Mouse (Mus musculus): ENCODE data around the gene Cdc25a. TPM values are rescaled to one million over a fixed set of nuclear protein-coding genes. Genes with fewer than 3 reads are reported as not detected.

Gene Cdc25a
- polyA plus RNA-seq, 1 experiment: 16.7 TPM

DNA sequence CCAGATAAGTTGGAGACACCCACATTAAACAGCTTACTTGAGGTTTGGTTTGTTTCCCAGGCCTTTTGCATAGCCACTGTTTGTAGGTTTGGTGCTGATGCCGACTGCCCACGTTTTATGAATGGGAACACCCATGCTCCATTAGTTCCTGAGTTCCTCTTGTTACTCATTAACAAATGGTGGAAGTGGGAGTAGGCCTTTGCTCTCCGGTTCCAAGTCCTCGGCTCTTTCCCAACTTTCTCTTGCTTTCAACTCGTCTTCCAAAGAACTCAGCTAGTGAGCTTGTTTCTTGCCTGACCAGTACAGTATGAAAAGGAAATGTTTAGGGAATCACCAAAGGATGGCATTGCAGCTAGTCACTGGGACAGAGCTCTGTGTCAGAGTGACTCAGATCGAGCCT is 20.2 kb downstream of the Cdc25a start:
- DNase-seq (ENCODE audit: low read depth): no peak
- TF ChIP-seq CTCF (IDR thresholded peaks at IDR 0.05; ENCODE audit: borderline replicate concordance, extremely low read depth, insufficient read depth, insufficient read length) (no peak), POLR2A (IDR thresholded peaks at IDR 0.05; ENCODE audit: borderline replicate concordance, extremely low read depth, insufficient read depth, insufficient read length, poor library complexity, severe bottlenecking) (no peak)

DNA sequence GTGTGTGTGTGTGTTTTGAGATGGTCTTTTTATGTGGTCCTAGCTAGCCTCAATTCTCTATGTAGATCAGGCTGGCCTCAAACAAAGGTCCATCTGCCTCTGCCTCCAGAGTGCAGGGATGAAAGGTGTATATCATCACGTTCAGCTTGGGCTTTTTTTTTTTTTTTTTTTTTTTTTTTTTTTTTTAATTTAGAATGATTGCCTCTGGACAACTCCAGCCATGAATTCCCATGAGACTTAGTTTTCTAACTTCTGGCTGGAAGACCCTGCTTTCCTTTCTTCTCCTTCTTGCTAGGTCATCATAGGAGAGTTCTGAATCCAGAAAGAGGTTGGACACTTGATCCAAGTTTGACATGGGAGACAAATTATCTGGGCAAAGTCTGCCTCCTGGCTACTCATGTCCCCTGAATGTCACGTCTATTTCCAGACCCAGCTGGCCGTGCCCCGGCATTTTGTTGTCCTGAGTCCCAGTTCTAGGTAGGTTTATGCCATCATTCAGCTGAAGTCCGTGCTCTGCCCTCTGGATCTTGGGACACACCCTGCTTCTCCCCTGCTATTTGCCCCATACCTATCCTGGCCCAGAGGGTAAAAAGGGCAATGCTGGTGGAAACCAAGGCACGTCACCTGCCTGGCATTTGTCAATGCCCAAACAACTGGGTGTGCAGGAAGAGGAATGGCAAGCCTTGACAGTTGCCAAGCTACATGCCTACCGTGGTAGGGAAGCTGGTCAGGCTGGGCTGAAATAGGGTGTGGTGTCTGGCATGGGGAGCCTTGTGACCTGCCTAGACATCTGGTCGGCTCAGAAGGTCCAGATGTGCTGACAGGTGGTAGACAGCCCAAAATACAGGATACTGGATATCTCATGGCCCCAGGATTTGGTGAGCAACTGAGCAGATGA is 21.1 kb downstream of the Cdc25a start:
- TF ChIP-seq POLR2A (IDR thresholded peaks at IDR 0.05; ENCODE audit: borderline replicate concordance, extremely low read depth, insufficient read depth, insufficient read length, poor library complexity, severe bottlenecking) (no peak), CTCF (IDR thresholded peaks at IDR 0.05; ENCODE audit: borderline replicate concordance, extremely low read depth, insufficient read depth, insufficient read length) (no peak)

DNA sequence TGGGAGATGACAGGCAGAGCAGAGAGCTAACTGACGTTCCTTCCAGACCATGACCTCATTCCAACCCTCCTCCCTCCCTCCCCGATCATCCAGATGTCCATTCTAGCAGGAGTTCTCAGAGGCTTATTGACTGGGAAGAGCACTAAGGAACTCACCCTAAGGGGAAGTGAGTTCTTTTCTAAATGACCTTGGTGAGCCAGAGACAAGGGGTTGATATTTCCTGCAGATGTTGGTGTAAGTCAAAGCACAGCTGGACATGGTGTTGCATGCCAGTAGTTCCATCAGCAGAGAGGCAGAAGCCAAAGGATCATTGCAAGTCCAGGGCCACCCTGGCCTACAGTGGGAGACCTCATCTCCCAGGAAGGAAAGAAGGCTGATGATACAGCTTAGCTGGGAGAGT is 22.6 kb downstream of the Cdc25a start:
- TF ChIP-seq POLR2A (IDR thresholded peaks at IDR 0.05; ENCODE audit: borderline replicate concordance, extremely low read depth, insufficient read depth, insufficient read length, poor library complexity, severe bottlenecking) (no peak), CTCF (IDR thresholded peaks at IDR 0.05; ENCODE audit: borderline replicate concordance, extremely low read depth, insufficient read depth, insufficient read length) (no peak)
- DNase-seq (ENCODE audit: low read depth): no peak

More for the DNA sequence above, 21.1 kb downstream of the Cdc25a start:
- DNase-seq (ENCODE audit: low read depth): no peak

DNA sequence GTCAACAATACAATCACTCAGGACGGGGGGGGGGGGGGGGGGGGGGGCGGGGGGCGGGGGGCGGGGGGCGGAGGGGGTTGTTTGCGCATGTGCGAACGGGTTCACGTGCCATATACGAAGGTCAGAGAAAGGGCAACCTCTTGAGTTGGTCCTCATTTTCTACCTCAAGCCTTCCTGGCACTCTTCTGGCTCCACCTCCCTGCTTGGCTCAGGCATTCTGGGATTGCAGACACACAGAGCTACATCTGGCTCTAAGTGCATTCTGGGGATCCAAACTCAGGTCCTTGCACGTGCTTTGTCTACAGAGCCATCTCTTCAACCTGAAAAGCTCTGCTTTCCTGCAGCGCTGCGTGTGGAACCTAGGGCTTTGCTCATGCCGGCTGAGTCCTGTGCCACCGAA is 24.0 kb downstream of the Cdc25a start:
- TF ChIP-seq POLR2A (IDR thresholded peaks at IDR 0.05; ENCODE audit: borderline replicate concordance, extremely low read depth, insufficient read depth, insufficient read length, poor library complexity, severe bottlenecking) (no peak), CTCF (IDR thresholded peaks at IDR 0.05; ENCODE audit: borderline replicate concordance, extremely low read depth, insufficient read depth, insufficient read length) (no peak)
- DNase-seq (ENCODE audit: low read depth): no peak

DNA sequence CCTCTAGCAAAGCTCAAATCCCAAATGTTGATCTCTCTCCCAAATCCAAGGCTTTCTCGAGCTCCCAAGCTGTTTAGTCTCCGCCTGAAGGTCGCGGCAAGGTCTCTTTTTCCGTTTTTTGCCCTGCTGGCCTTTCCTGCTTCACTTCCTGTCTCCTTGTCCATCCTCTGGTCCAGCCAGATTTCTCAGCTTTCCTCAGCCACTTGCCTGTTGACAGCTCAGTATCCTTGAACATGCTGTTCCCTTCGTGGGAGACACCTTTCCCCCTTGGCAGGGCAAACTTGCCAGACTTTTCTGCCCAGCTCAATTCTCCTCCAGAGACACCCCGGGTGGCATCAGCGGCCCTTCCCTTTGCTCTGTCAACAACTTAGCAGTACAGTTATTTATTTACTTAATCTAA is 24.4 kb downstream of the Cdc25a start:
- DNase-seq (ENCODE audit: low read depth): no peak

DNA sequence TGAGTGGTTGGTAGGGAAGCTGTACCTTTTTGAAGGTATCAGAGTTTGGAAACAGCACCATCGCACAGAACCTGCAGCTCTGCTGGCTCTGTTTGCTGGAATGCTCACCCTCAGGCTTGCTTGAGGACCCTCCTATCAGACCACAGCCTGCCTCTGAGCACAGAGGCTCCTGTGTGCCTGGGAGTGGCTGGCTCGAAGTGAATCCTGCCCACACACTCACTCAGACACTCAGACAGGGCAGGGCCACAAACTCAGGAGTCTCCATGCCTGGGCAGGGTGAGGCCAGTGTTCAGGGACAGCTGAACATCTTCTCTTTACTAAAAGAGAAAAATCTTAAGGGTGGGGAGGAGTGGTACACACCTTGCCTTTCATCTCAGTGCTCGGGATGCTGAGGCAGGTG is 25.2 kb downstream of the Cdc25a start:
- TF ChIP-seq CTCF (IDR thresholded peaks at IDR 0.05; ENCODE audit: borderline replicate concordance, extremely low read depth, insufficient read depth, insufficient read length): no peak
- TF ChIP-seq POLR2A (IDR thresholded peaks at IDR 0.05; ENCODE audit: borderline replicate concordance, extremely low read depth, insufficient read depth, insufficient read length, poor library complexity, severe bottlenecking): no peak
- DNase-seq (ENCODE audit: low read depth): no peak

More for the DNA sequence above, 24.4 kb downstream of the Cdc25a start:
- TF ChIP-seq CTCF (IDR thresholded peaks at IDR 0.05; ENCODE audit: borderline replicate concordance, extremely low read depth, insufficient read depth, insufficient read length) (no peak), POLR2A (IDR thresholded peaks at IDR 0.05; ENCODE audit: borderline replicate concordance, extremely low read depth, insufficient read depth, insufficient read length, poor library complexity, severe bottlenecking) (no peak)

DNA sequence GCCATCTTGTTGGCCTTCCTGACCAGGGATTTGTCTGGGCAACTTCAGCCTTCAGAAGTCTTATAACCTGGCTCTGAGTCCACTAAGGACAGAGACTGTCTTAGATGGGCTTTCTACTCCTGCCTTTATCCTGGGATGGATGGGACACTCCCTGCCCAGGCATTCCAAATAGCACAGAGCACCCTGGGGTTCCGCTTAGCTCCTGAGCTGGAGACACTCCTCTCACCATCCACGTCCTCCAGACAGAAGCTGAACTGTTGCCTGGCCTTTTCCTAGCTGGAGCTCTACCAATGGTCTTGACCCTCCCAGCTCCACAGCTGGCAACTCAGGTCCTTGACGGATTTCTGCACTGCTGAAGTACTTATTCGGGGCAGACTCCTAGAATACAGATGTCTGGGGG is 26.9 kb downstream of the Cdc25a start:
- no peak for DNase-seq (ENCODE audit: low read depth)
- TF ChIP-seq CTCF (IDR thresholded peaks at IDR 0.05; ENCODE audit: borderline replicate concordance, extremely low read depth, insufficient read depth, insufficient read length) (no peak), POLR2A (IDR thresholded peaks at IDR 0.05; ENCODE audit: borderline replicate concordance, extremely low read depth, insufficient read depth, insufficient read length, poor library complexity, severe bottlenecking) (no peak)

DNA sequence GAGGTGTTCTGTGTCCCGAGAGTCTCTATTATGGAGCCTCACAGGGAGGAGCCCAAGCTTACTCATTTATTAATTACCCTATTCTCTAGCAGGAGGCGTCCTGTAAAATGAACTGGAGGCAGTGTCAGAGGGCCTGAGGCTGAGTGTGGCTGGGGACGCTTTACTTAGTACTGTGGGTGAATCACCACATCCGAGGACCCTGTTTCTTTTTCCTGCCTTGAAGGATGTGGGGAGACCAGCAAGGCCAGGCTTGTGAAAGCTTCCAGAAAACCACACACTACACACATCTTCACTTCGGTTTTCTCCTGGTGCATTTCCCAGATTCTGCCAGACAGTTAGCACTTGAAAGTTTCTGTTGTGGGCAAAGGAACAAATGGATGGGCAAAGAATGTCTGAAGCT is 27.4 kb downstream of the Cdc25a start:
- DNase-seq (ENCODE audit: low read depth): no peak
- TF ChIP-seq POLR2A (IDR thresholded peaks at IDR 0.05; ENCODE audit: borderline replicate concordance, extremely low read depth, insufficient read depth, insufficient read length, poor library complexity, severe bottlenecking) (no peak), CTCF (IDR thresholded peaks at IDR 0.05; ENCODE audit: borderline replicate concordance, extremely low read depth, insufficient read depth, insufficient read length) (no peak)

DNA sequence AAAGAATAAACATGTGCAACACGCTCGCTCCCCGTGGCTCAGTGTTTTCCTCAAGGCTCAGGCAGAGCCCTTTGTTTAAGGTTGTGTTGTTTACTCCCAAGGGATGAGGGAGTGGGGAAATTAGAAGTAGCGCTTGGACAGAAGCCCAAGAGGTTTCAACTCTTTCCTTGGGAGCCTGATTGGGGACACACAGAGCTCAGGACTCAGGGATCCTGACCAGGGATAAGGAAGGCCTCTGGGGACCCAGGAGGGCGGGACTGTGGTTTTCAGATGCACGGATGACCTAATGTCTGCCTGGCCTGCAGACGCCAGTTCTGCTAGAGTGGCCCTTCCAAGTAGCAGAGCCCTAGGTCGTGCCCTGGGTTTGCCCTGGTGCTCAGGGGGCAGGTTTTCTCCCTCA is 31.9 kb downstream of the Cdc25a start:
- DNase-seq (ENCODE audit: low read depth): no peak
- TF ChIP-seq POLR2A (IDR thresholded peaks at IDR 0.05; ENCODE audit: borderline replicate concordance, extremely low read depth, insufficient read depth, insufficient read length, poor library complexity, severe bottlenecking) (no peak), CTCF (IDR thresholded peaks at IDR 0.05; ENCODE audit: borderline replicate concordance, extremely low read depth, insufficient read depth, insufficient read length) (no peak)

DNA sequence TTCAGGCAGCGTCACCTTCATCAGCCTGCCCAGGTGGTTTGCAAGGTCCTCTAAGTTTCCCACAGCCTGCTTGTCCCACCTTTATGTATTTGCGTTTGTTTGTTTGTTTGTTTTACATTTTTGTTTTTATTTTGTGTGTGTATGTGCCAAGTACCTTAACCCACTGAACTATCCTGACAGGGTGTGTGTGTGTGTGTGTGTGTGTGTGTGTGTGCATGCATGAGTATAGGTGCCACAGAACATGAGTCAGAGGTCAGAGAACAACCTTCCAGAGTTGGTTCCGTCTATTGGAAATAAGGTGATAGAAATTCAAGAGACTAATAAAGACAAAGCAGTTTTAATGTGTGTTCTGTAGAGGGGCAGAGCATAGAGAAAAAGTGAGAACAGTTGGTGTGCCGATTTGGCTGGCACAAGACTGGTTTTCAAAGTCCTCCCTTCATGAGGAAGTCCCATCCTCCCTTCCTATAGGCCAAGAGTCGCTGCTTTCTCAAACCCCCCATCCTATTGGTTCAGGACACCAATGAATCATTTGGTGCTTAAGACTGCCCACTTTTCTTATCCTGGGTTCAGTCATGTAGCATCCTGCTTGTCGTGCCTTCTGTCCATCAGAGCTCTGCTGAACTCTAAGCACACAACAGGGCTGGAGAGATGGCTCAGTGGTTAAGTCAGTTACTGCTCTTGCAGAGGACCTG is 32.5 kb downstream of the Cdc25a start:
- DNase-seq (ENCODE audit: low read depth): no peak
- TF ChIP-seq POLR2A (IDR thresholded peaks at IDR 0.05; ENCODE audit: borderline replicate concordance, extremely low read depth, insufficient read depth, insufficient read length, poor library complexity, severe bottlenecking) (no peak), CTCF (IDR thresholded peaks at IDR 0.05; ENCODE audit: borderline replicate concordance, extremely low read depth, insufficient read depth, insufficient read length) (no peak)

DNA sequence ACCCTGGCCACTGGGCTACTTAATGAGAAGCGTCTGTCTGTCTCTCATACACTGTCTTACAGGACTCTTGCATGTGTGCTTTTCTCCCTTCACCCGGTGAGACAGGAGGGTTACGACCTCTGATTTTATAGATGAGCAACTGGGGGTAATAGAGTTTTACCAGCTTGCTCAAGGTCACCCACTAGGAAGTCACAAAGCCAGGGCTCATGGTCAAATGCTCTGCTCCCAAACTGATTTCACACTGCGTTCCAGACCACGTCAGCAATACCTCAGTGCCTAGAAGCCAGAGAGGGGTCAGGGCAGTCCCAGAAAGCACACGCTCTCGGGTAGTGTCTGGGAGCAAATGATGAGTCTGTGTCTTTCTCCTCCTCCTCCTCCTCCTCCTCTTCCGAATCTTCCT is 33.7 kb downstream of the Cdc25a start:
- DNase-seq (ENCODE audit: low read depth): no peak
- TF ChIP-seq POLR2A (IDR thresholded peaks at IDR 0.05; ENCODE audit: borderline replicate concordance, extremely low read depth, insufficient read depth, insufficient read length, poor library complexity, severe bottlenecking): no peak
- no peak for TF ChIP-seq CTCF (IDR thresholded peaks at IDR 0.05; ENCODE audit: borderline replicate concordance, extremely low read depth, insufficient read depth, insufficient read length)
